Mouse (Mus musculus) left cerebral cortex, postnatal 10 days (tissue): ENCODE results near the gene Dolpp1. TPM values are rescaled to one million over a fixed set of nuclear protein-coding genes. Genes with fewer than 3 reads are reported as not detected.

Source experiments
- microRNA-seq: library from miRNA; unstranded; fragments of <30 nt; microRNA quantifications from one replicate; pipeline ENCODE4 v1.2.0, GENCODE M21; 2022
- total RNA-seq, 2 experiments: library from RNA; stranded (reverse); gene quantifications; 2 replicates each; pipeline ENCODE4 v1.2.3; 2021

The Dolpp1 gene
- total RNA-seq, 2 experiments from 2014 or later, result 35.6 to 36.4 TPM

Small RNAs within 50 kb of the gene (microRNA-seq; reads per million reads assigned to microRNA genes)
- gene Gm47292, result not detected

Other genes starting within 250 kb of the Dolpp1 start
- 10 to 100 TPM; 18.6 to 23.3 TPM for gene Endog, start 220.8 kb upstream of the Dolpp1 start, total RNA-seq
- gene Spout1, start 213.8 kb upstream of the Dolpp1 start, total RNA-seq, result 10 to 100 TPM; 37.0 to 40.3 TPM
- 10 to 100 TPM; 13.1 to 15.8 TPM for gene Kyat1, start 186.4 kb upstream of the Dolpp1 start, total RNA-seq
- 10 to 100 TPM; 47.8 to 51.9 TPM for gene Lrrc8a, start 154.5 kb upstream of the Dolpp1 start, total RNA-seq
- gene Gm28035, start 151.7 kb upstream of the Dolpp1 start, total RNA-seq, result 1 to 10 TPM; 6.3 to 7.3 TPM
- gene Phyhd1, start 126.1 kb upstream of the Dolpp1 start, total RNA-seq, result 10 to 100 TPM; 14.2 to 14.6 TPM
- not detected for gene Gm28038, start 111.2 kb upstream of the Dolpp1 start, total RNA-seq
- 10 to 100 TPM; 25.8 to 28.8 TPM for gene Dolk, start 105.9 kb upstream of the Dolpp1 start, total RNA-seq
- 10 to 100 TPM; 23.7 to 23.9 TPM for gene Nup188, start 105.9 kb upstream of the Dolpp1 start, total RNA-seq
- 100 to 1,000 TPM; 219 to 230 TPM for gene Sh3glb2, start 32.9 kb upstream of the Dolpp1 start, total RNA-seq
- gene Miga2, start 28.0 kb upstream of the Dolpp1 start, total RNA-seq, result 100 to 1,000 TPM in 1 of 2 experiments, 10 to 100 TPM in 1; 95.4 to 108 TPM
- 10 to 100 TPM; 39.7 to 40.3 TPM for gene Crat, start 23.6 kb downstream of the Dolpp1 start, total RNA-seq
- gene Ptpa, start 23.8 kb downstream of the Dolpp1 start, total RNA-seq, result 100 to 1,000 TPM; 144 to 145 TPM
- 1 to 10 TPM; 7.8 to 9.8 TPM for gene Ier5l, start 82.0 kb downstream of the Dolpp1 start, total RNA-seq
- gene Cstad, start 202.8 kb downstream of the Dolpp1 start, total RNA-seq, result 1 to 10 TPM; 3.1 to 4.8 TPM